Mouse (Mus musculus) limb, embryonic 15.5 days (tissue): ENCODE data around the gene Clstn2. TPM values are rescaled to one million over a fixed set of nuclear protein-coding genes. Genes with fewer than 3 reads are reported as not detected.
A peak's percentile ranks its signal among the peaks of the same experiment; 100 is the strongest.

ENCODE experiments used
- ATAC-seq: fragments of 200-750 bp; cut with Nextera tagmentation; 2 replicates; pipeline ENCODE4 v1.8.0; 2017; ENCODE audit warnings: low read depth, moderate TSS enrichment; ENCODE audit not compliant: insufficient number of reproducible peaks, low FRiP score, low TSS enrichment
- H3K27ac ChIP-seq: fragments of 300-500 bp; sonication (generic); 2 replicates; pipeline ENCODE4 v1.5.1; 2015; ENCODE audit warnings: moderate library complexity, mild to moderate bottlenecking, inconsistent platforms
- H3K27me3 ChIP-seq: fragments of 300-500 bp; sonication (generic); 2 replicates; pipeline ENCODE4 v1.6.1; 2015; ENCODE audit warnings: inconsistent platforms
- H3K36me3 ChIP-seq: fragments of 300-500 bp; sonication (generic); 2 replicates; pipeline ENCODE4 v1.6.1; 2015; ENCODE audit warnings: inconsistent platforms
- H3K4me1 ChIP-seq: fragments of 300-500 bp; sonication (generic); 2 replicates; pipeline ENCODE4 v1.6.1; 2015; ENCODE audit warnings: inconsistent platforms
- H3K4me2 ChIP-seq: fragments of 300-500 bp; sonication (generic); 2 replicates; pipeline ENCODE4 v1.6.1; 2015; ENCODE audit warnings: mild to moderate bottlenecking, inconsistent platforms
- H3K4me3 ChIP-seq: fragments of 300-500 bp; sonication (generic); 2 replicates; pipeline ENCODE4 v1.5.1; 2015; ENCODE audit warnings: mild to moderate bottlenecking, inconsistent platforms
- H3K9ac ChIP-seq: fragments of 300-500 bp; sonication (generic); 2 replicates; pipeline ENCODE4 v1.6.1; 2015; ENCODE audit warnings: inconsistent platforms
- H3K9me3 ChIP-seq: fragments of 300-500 bp; sonication (generic); 2 replicates; pipeline ENCODE4 v1.6.1; 2016; ENCODE audit warnings: inconsistent platforms
- WGBS: fragments of 180-500 bp; shearing (Covaris S2); methylation state at CpG from one replicate; pipeline ENCODE4 v1.1.7; 2015; 5-methylcytosine and 5-hydroxymethylcytosine counted together
- polyA plus RNA-seq: library from polyadenylated mRNA; unstranded; fragments of >200 nt; fragmentation: Nextera tagmentation; extraction: Ambion mirVana; gene quantifications from 2 replicates; pipeline ENCODE4 v1.2.1, GENCODE M21; 2015

The Clstn2 gene
- polyA plus RNA-seq, result 1.4 and 1.9 TPM in 2 replicates

DNA sequence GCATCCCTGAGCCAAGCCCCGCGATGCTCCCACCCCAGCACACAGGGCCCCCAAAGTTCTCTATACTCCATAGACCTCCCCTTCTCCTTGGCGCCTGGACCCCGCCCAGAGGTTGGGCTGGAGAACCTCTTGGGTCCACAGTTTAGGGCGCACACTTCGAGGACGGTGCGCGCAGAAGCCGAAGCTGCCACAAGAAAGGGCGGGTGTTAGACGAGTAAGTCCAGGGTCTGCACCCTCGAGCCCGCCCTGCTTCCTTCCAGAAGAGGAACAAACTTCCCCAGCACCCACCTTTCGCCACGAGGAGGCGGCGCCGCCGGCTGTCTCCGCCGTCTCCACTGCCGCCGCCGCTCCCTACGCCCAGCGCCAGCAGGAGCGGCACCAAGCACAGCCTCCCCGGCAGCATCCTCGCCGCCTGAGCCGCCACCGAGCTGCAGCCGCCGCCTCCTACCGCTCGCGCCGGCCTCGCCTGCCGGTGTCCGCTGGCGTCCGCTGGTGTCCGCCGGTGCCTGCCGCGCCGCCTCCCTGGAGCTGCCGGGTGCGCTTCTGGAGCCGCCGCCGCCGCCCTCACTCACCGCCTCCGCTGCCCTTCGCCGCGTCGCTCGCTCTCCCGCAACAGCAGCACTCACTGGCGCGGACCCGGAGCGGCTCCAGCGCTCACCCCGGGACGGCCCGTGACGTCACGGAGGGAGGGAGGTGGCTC is at the start of gene Clstn2:
TSS of gene Clstn2 (minus strand) at position 609 of the 700 bp plus-strand sequence.
- ATAC-seq, result peak; percentile 71; the same call in 1 of the 2 replicates
- Histone ChIP-seq H3K9ac (peak within 1 kb of the TSS; percentile 42), H3K4me3 (peak within 1 kb of the TSS; percentile 69), H3K27me3 (peaks cover 41% of the 10 kb centered on the region), H3K27ac (no peak within 1 kb of the TSS), H3K4me1 (peaks cover 20% of the 10 kb centered on the region), H3K9me3 (no peaks in the 10 kb centered on the region), H3K36me3 (no peaks in the 10 kb centered on the region), H3K4me2 (peak within 1 kb of the TSS; percentile 97)
- under 1% methylated on average over 61 of the region's 73 CpGs for WGBS

DNA sequence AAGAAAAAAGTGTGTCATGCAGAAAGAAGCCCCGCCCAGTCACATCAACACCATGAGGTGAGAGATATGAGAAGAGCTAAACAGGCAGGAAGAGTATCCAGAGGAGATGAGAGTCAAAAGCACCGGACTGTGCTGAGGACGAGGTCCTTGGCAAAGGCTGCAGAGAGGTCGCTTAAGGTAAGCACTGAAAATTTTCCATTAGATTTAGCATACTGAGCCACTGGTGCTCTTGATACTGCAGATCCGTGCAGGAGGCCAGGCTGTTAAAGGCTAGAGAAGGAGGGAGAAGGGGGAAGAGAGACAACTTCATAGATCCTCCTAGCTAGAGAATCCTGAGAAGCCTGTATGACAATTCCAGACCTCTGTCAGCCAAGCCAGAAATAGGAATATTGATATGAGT is 34.8 kb upstream of the Clstn2 start:
- ATAC-seq, result no peak
- Histone ChIP-seq H3K4me1 (no peaks in the 10 kb centered on the region), H3K27ac (no peak overlapping the region), H3K9me3 (no peaks in the 10 kb centered on the region), H3K27me3 (no peaks in the 10 kb centered on the region), H3K4me3 (no peak overlapping the region), H3K4me2 (no peak overlapping the region), H3K36me3 (no peaks in the 10 kb centered on the region), H3K9ac (no peak overlapping the region)
- 72% methylated on average over 5 of the region's 5 CpGs for WGBS

DNA sequence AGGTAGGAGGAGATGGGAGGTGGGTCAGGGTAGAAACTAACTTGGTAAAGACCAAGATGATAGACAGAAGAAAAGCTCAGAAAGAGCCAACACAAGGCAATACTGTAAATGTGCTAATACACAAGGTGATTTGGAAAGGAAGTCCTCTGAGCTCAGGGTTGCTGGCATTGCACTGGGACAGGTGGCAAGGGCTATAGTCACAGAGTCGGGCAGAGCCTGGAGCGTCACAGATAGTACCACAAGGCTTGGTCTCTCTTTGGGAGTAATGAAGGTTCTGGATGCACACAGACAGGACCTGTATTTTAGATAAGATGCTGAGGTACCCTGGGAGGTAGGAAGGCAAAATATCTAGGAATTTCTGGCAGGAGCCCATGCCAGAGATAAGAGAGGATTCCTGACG is 28.7 kb upstream of the Clstn2 start:
- 74% methylated on average over 3 of the region's 3 CpGs for WGBS
- no peaks in the 10 kb centered on the region for H3K36me3 ChIP-seq

DNA sequence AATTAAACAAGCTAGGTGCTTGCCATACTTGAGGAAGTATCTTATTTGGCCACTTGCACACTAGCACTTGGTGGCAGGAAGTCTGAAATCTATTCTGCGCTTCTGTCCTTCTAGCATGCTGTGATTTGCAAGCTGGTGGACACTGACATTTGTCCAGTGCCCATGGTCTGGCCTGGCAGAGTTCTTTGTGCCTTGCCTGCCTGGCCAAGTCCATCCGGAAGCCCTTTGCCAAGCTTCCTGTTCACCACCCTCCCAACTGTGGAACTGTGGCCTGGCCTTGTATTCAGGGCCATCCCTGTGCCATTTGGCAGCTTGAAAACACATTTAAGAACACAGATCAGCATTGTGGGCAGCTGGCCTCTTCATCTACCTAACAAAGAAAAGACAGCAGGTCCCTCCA is 24.3 kb upstream of the Clstn2 start:
- Histone ChIP-seq H3K27me3 (no peaks in the 10 kb centered on the region), H3K4me3 (no peak overlapping the region), H3K4me2 (no peak overlapping the region), H3K36me3 (no peaks in the 10 kb centered on the region), H3K9me3 (no peaks in the 10 kb centered on the region), H3K27ac (no peak overlapping the region), H3K4me1 (no peaks in the 10 kb centered on the region), H3K9ac (no peak overlapping the region)
- ATAC-seq, result no peak
- 88% methylated on average over 2 of the region's 2 CpGs for WGBS

More for the DNA sequence above, 28.7 kb upstream of the Clstn2 start:
- Histone ChIP-seq H3K9ac (no peak overlapping the region), H3K4me1 (no peaks in the 10 kb centered on the region), H3K4me3 (no peak overlapping the region), H3K9me3 (no peaks in the 10 kb centered on the region), H3K27ac (no peak overlapping the region), H3K4me2 (no peak overlapping the region), H3K27me3 (no peaks in the 10 kb centered on the region)
- ATAC-seq, result no peak

DNA sequence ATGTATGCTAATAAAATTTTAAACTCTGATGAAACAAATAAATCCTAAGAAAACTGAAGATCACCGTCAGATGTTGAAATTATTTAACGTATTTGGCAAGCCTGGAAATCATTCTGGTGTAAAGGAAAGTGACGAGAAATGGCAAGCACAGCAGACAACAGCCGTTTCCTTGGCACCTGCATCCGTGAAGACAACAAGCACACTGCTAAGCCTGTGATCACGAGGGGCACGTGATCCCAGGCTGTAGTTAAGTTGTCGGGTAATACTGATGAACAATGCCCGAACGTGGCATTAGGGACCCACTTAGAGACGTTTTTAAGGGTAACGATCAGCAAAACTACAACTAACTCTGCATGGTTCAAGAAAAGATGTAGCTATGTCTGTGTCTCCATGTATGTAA is 18.4 kb upstream of the Clstn2 start:
- Histone ChIP-seq H3K9me3 (no peaks in the 10 kb centered on the region), H3K27ac (no peak overlapping the region), H3K9ac (no peak overlapping the region), H3K27me3 (no peaks in the 10 kb centered on the region), H3K4me3 (no peak overlapping the region), H3K4me1 (no peaks in the 10 kb centered on the region), H3K36me3 (no peaks in the 10 kb centered on the region), H3K4me2 (no peak overlapping the region)
- WGBS, result 59% methylated on average over 12 of the region's 12 CpGs
- no peak for ATAC-seq

DNA sequence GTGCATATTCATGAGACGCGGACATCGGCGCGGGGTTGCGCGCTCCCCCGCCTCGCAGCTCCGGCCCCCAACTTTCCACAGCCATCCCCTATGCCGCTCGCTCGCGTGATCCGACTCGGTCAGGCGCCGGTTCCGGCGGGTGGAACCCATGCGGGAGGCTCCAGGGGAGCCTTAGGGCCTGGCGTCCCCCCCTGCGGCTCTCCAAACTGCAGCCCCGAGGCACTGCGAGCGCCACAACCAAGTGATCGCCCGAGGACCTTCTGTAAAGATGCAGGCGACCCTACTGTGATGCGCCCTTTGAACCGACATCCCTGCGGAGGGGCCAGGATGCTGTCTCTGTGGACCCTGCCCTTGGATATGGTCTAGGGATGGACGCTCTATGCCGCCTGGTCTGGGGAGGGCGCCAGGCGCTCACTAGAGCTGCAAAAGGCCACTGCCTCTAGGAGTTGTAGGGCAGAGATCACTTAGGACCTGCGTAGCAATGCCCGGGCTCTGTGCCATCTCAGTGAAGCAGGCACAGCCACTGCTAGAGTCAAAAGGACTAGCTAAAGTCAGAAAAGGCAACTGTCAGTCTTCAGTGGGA is 383 bp upstream of the Clstn2 start:
- peak; percentile 5; the same call in 1 of the 2 replicates for ATAC-seq
- H3K9ac ChIP-seq, result peak overlapping the region; percentile 42
- H3K27me3 ChIP-seq, result peaks cover 41% of the 10 kb centered on the region
- under 1% methylated on average over 38 of the region's 38 CpGs for WGBS
- peaks cover 20% of the 10 kb centered on the region for H3K4me1 ChIP-seq
- no peaks in the 10 kb centered on the region for H3K9me3 ChIP-seq
- H3K36me3 ChIP-seq, result no peaks in the 10 kb centered on the region
- peak overlapping the region; percentile 69 for H3K4me3 ChIP-seq
- H3K27ac ChIP-seq, result no peak overlapping the region
- H3K4me2 ChIP-seq, result peak overlapping the region; percentile 97

DNA sequence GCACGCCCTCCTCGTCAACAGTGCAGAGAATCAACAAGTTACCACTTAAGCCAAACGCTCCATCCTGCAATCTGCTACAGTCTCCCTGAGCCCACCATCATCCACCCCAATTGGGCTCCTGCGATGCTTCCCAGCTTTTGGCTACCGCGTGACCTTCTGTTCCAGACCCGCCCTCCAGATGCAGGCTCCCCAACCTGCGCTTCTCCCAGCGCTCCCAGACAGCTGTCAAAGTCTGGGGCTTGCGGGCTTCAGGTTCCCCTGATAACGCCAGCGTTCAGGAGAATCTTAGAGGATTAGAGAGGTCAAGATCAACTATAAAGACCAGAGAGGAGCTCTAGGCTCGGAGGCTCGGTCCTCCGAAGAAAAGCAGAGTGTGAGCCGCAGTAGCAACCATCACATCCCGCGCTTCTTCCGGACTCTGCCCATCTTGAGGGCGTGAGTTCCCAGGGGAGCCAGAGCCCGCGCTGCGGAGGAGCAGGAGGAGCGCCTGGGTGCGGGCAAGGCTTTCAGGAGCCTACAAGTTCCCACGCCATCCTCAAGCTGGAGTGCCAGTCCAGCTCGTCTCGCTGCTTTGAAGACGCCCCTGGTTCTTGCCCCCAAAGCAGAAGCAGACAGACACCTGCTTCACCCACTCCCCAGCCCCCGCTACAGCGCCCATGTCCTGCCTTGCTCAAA is 946 bp downstream of the Clstn2 start:
- 2% methylated on average over 31 of the region's 31 CpGs for WGBS

DNA sequence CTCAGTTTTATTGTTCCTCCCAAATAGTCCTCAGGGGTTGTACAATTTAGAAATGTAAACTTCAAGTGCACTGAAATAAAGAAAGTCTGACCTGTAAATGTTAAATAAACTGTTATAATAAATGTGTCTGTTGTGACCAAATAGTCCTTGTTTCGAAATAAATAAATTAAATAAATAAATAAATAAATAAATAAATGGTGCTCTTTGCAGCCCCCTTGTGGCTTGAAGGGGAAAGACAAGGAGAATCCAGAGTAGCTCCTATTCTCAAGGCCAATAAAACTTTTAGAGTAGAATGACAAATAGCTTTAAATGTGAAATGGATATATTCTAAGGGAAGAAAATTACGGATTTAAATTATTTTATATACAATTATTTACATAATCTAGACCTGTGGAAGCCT is 2.3 kb downstream of the Clstn2 start:
- H3K4me1 ChIP-seq, result peaks cover 20% of the 10 kb centered on the region
- H3K9me3 ChIP-seq, result no peaks in the 10 kb centered on the region
- H3K4me3 ChIP-seq, result no peak overlapping the region
- H3K27ac ChIP-seq, result no peak overlapping the region
- no peak for ATAC-seq
- H3K36me3 ChIP-seq, result no peaks in the 10 kb centered on the region
- H3K27me3 ChIP-seq, result peaks cover 41% of the 10 kb centered on the region
- WGBS, result 10% methylated on average over 2 of the region's 2 CpGs
- no peak overlapping the region for H3K9ac ChIP-seq
- H3K4me2 ChIP-seq, result no peak overlapping the region

More for the DNA sequence above, 946 bp downstream of the Clstn2 start:
- Histone ChIP-seq H3K9me3 (no peaks in the 10 kb centered on the region), H3K9ac (peak overlapping the region; percentile 42), H3K4me2 (peak overlapping the region; percentile 97), H3K4me1 (peaks cover 20% of the 10 kb centered on the region), H3K27me3 (peaks cover 41% of the 10 kb centered on the region), H3K27ac (no peak overlapping the region), H3K4me3 (peak overlapping the region; percentile 69), H3K36me3 (no peaks in the 10 kb centered on the region)
- no peak for ATAC-seq

DNA sequence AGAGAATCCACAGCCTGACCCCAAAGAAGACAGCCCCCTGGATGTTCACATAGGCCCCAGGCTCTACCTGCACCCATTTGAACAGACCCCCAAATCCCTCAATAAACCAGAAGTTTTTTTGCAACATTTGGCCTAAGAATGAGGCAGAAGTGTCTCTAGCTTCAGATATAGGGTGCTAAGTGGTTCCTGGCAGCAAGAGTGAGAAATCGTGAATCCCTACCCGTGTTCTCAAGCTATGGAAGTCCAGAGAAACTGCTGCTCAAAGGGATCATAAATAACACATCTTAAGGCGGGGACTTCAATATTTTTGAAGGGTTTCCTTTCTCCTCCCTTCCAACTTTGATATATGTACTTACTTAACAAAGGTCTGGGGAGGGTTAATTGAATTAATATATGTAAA is 7.4 kb downstream of the Clstn2 start:
- no peaks in the 10 kb centered on the region for H3K36me3 ChIP-seq
- no peaks in the 10 kb centered on the region for H3K9me3 ChIP-seq
- H3K27me3 ChIP-seq, result no peaks in the 10 kb centered on the region
- no peak overlapping the region for H3K4me2 ChIP-seq
- H3K27ac ChIP-seq, result no peak overlapping the region
- ATAC-seq, result no peak
- H3K4me1 ChIP-seq, result no peaks in the 10 kb centered on the region
- no peak overlapping the region for H3K4me3 ChIP-seq
- no peak overlapping the region for H3K9ac ChIP-seq
- 69% methylated on average over 3 of the region's 3 CpGs for WGBS

DNA sequence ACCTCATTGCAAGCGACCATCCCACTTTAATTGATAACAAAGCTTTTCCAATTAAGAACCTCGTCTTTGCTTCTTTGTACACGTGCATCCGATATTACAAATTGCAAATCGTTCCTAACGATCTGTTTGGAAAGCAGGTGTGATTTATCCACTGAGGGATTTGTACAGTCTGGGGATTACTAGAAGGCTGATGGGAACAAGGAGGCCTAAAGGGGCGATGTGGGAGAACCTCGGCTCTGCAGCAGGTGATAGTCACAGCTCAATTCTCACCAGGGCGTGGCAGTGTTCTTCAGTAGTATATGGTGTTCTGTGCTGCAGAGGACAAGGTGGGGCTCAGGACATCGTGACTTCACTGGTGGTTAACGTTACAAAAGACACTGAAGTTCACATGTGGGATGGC is 9.9 kb downstream of the Clstn2 start:
- Histone ChIP-seq H3K4me2 (no peak overlapping the region), H3K36me3 (no peaks in the 10 kb centered on the region), H3K4me1 (no peaks in the 10 kb centered on the region), H3K9ac (no peak overlapping the region), H3K27ac (no peak overlapping the region), H3K9me3 (no peaks in the 10 kb centered on the region), H3K27me3 (no peaks in the 10 kb centered on the region), H3K4me3 (no peak overlapping the region)
- 73% methylated on average over 11 of the region's 11 CpGs for WGBS
- no peak for ATAC-seq

DNA sequence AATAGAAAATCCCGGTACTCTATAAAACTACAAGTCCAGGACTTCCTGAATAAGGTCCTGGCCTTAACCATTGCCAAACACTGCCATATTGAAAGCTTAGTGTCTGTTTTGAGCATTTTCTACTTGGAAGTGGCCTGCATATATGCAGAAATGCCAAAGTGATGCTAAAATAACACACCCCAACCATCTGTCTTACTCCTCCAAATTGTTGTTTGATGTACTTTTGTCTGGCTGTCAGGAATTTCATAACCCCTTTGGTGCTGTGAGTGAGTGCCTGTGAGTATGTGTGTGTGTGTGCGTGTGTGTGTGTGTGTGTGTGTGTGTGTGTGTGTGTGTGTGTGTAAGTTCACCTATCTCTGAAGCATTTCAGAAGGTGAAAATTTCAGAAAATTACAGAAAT is 13.1 kb downstream of the Clstn2 start:
- Histone ChIP-seq H3K4me3 (no peak overlapping the region), H3K4me2 (no peak overlapping the region), H3K4me1 (no peaks in the 10 kb centered on the region), H3K27ac (no peak overlapping the region), H3K36me3 (no peaks in the 10 kb centered on the region), H3K9me3 (no peaks in the 10 kb centered on the region), H3K27me3 (no peaks in the 10 kb centered on the region), H3K9ac (no peak overlapping the region)
- WGBS, result 72% methylated on average over 2 of the region's 2 CpGs
- ATAC-seq, result no peak

DNA sequence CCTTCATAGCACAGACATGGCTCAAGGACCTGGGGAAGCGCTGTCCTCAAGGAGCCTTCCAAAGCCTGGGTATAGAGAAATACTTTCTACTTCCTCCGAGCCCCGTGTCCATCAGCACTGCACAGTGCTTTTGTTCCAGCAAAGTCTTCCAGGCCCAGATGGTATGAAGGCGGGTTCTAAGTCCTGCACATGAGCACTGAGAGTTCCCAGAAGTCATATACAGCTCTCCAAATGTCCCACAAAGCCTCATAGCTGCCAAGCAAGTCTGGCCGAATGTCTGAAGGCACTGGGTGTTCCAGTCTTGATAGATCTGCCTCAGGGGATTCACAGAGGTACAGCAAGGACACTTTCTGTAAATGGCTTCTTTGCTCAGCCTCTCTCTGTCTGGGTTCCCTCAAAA is 14.3 kb downstream of the Clstn2 start:
- Histone ChIP-seq H3K4me1 (no peaks in the 10 kb centered on the region), H3K27me3 (no peaks in the 10 kb centered on the region), H3K27ac (no peak overlapping the region), H3K9ac (no peak overlapping the region), H3K9me3 (no peaks in the 10 kb centered on the region), H3K36me3 (no peaks in the 10 kb centered on the region), H3K4me3 (no peak overlapping the region), H3K4me2 (no peak overlapping the region)
- no peak for ATAC-seq
- WGBS, result 83% methylated on average over 5 of the region's 5 CpGs
